Mouse (Mus musculus) liver, postnatal 0 days (tissue): ENCODE results near the gene Calr.
A peak's percentile ranks its signal among the peaks of the same experiment; 100 is the strongest.

Source experiments
- CTCF ChIP-seq: sonication (generic); IDR thresholded peaks from 2 replicates; pipeline ENCODE4 v1.5.1; 2016; ENCODE audit warnings: antibody characterized with exemption, low read depth
- EP300 ChIP-seq: IDR thresholded peaks from 2 replicates; pipeline ENCODE4 v1.6.1; 2016; ENCODE audit warnings: antibody characterized with exemption, low read depth, mild to moderate bottlenecking

DNA sequence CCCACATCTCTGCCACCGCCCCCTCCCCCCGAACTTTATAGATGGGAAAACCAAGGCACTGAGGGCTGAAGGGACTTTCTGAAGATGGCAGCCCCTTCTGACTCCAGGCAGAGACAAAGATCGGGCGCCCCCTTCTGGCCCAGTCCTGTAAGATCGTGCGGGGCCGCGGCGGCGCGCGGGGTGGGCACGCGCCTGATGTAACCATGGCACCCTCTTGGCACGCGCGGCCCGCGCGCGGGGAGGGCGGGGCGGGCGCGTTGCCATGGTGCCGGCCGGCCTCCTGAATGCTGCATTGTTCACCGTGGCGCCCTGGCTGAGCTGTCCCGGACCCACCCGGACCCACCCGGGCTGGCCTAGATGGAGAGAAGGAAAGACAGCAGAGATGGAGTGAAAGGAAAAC lies 35.8 kb downstream of the Calr start:
- TF ChIP-seq CTCF: peak; percentile 88
- TF ChIP-seq EP300: no peak
